Mouse (Mus musculus): ENCODE measurements around the gene Zhx3.
A peak's percentile ranks its signal among the peaks of the same experiment; 100 is the strongest.

The Zhx3 gene

GRCm38 (mm10) chr2:160760433-160761184 is 112.2 kb downstream of the Zhx3 start:
- DNase-seq (ENCODE audit: low read depth) = no peak

DNA sequence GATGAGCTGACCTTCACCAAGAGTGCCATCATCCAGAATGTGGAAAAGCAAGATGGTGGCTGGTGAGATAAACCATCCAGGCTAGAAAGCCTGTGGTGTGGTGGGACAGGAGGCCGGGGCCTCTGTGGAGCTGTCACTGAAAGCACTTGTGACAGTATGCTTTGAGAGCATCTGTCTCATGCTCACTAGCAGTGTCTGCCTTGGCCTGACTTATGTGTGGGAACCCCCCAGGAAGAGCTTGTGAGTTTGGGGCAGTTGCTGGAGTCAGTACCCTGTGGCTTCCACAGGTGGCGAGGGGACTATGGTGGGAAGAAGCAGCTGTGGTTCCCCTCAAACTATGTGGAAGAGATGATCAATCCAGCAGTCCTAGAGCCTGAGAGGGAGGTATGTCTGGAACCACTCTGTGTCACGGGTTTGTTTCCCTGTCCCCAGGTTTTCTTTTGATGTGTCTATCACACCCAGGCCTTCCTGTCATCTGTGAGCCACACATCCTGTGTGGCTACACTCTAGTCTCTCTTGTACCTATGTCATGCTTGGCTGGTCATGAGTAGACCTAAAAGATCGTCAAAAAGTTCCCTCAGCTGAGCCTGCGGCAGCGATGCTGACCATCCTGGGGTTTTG is 116.1 kb downstream of the Zhx3 start:
- DNase-seq (ENCODE audit: low read depth) = peak; percentile 21

GRCm38 (mm10) chr2:160747075-160747474 is 125.7 kb downstream of the Zhx3 start:
- DNase-seq (ENCODE audit: low read depth) = no peak

GRCm38 (mm10) chr2:160746637-160747036 is 126.2 kb downstream of the Zhx3 start:
- no peak for DNase-seq (ENCODE audit: low read depth)

- peak; percentile 73 for DNase-seq (ENCODE audit: low read depth)
These were observed 127.3 kb downstream of the Zhx3 start for GRCm38 (mm10) chr2:160745497-160745896.

GRCm38 (mm10) chr2:160744823-160745210 is 128.0 kb downstream of the Zhx3 start:
- DNase-seq (ENCODE audit: low read depth) = peak; percentile 62

DNA sequence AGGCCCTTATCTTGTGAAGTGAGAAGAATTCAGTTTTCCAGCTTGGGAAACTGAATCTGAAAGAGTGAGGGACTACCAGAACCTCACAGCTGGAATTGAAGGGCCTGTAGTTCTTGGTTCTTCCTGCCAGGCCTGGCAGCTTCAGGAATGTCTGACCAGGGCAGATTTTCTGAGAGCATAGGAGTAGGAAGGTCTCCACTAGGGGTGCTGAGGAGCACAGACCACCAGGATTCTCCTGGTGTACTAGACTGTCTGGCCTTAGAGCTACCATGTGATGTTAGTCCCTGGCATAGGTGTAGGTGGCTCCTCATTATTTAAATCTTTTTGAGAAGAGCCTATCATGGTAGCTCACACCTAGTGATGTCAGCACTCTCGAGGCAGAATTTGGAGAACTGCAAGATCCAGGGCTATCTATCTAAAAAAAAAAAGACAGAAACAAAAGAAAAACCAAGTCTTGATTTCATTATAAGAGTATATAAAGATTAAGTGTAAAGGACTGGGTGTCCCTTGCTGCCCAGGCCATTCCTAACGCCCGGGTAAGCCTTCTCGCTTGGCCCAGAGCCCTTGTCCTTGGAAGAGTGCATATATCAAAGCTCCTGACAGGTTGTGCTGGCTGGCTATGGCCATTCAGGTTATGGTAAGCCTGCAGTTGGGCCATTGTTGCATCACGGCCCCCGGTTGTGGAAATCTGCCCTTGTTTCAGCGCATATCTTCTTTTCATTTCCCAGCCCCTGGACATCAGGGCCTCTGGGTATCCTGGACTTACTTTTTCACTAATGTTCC is 128.6 kb downstream of the Zhx3 start:
- DNase-seq (ENCODE audit: low read depth) = peak; percentile 39

DNA sequence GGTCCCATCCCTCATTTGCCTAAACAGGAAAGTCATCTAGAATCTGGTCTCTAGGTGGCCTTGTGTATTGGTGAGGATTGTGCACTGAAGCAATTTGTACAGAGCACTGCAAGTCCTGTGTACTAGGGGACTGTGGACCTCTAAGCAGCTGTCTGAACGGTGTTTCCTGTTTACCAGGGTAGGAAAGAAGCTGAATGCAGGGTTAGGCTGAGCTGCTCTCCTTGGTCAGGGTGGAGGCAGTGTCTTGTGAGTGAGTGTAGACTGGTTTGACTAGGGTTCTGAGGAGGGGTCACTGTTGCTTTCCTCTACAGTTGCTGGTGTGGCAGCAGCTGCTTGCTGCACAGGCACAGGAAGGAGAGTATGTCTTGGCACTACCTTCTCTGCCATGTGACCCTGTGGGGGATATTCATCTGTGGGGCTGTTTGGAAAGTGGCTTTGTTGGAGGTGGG is 130.6 kb downstream of the Zhx3 start:
- peak; percentile 55 for DNase-seq (ENCODE audit: low read depth)

DNA sequence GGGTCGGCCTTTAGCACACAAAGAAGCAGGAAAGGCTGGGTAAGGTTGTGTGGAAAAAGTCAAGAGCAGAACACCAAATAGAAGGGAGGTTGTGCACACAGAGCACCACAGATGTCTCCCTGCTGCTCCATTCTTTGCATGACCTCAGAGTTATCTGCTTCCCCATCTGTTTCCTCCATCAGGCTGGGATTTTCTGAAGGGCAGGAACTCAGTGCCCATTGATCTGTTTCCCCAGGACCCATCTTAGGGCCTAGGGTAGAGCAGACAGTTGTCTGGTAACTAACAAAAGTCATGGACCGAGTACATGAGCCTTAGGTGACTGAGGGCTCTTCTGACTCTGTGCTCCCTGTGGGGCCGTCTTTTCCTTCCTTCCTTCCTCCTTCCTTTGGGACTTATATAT is 131.2 kb downstream of the Zhx3 start:
- DNase-seq (ENCODE audit: low read depth) = peak; percentile 91

GRCm38 (mm10) chr2:160740521-160741156 is 132.2 kb downstream of the Zhx3 start:
- no peak for DNase-seq (ENCODE audit: low read depth)

- DNase-seq (ENCODE audit: low read depth) = no peak
These were observed 133.0 kb downstream of the Zhx3 start for GRCm38 (mm10) chr2:160739647-160740356.

DNA sequence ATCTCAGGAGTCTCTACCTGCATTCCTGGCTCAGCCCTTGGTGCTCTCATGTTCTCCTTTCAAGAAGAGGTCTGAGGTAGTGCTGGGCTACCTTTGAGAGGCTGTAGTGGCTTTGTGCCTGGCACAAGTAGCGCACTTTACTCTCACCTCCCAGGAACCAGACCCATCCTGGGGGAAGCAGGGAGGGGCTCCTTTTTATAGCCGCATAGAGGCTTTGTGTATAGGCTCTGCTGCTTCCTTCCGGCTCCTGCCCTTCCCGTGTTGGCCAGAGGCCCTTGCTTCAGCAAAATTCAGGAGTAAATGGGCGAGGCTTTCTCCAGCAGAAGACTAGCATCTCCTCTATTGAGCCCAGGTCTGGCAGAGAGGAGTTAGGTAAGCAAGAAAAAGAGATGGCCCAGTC is 134.4 kb downstream of the Zhx3 start:
- no peak for DNase-seq (ENCODE audit: low read depth)

GRCm38 (mm10) chr2:160736466-160736865 is 136.3 kb downstream of the Zhx3 start:
- DNase-seq (ENCODE audit: low read depth) = no peak

DNA sequence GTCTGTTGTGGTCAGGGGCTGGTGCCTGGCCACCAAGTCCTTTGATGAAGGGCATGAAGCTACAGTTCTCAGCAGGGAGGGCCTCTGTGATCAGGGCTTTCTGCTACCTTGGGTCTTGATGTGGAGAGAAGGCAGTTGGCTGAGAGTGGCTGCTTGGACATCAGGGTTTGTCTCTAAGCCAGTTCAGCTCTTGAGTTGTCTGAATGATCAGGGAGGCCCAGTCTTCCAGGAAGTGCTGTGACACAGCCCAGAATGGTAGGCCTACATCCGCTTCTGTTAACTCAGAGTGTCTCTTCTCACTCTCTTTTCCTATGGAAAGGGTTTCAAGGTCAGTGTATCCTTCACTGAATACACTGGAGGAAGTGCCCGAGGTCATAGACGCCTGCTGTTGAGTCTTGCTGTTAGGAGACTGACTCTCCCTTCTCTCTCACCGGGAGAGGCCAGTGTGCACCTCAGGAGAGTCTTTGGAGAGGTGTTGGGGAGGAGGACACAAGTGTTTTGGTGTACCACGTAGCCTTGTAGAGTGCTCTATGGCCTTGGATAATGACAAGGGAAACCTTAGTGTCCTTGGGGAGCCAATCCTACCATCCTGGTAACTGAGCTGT is 137.0 kb downstream of the Zhx3 start:
- DNase-seq (ENCODE audit: low read depth) = no peak

- no peak for DNase-seq (ENCODE audit: low read depth)
These were observed 138.5 kb downstream of the Zhx3 start for GRCm38 (mm10) chr2:160734331-160734730.

GRCm38 (mm10) chr2:160733131-160733531 is 139.7 kb downstream of the Zhx3 start:
- no peak for DNase-seq (ENCODE audit: low read depth)

GRCm38 (mm10) chr2:160732420-160732995 is 140.3 kb downstream of the Zhx3 start:
- DNase-seq (ENCODE audit: low read depth) = peak; percentile 54

DNA sequence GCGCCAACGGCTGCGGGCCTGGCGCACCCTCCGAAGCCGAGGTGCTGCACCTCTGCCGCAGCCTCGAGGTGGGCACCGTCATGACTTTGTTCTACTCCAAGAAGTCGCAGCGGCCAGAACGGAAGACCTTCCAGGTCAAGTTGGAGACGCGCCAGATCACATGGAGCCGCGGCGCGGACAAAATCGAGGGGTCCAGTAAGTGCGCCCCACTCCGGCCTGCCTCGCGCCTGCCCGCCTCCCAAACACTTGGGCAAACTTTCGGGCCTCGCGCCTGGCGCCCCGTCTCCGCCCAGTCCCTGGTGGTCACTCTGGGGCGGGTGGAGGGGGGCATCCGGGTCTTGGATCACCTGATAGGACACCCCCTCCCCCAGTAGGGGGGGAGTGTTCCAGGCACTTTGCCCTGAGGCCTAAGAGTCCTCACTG is 140.9 kb downstream of the Zhx3 start:
- DNase-seq (ENCODE audit: low read depth) = peak; percentile 68

DNA sequence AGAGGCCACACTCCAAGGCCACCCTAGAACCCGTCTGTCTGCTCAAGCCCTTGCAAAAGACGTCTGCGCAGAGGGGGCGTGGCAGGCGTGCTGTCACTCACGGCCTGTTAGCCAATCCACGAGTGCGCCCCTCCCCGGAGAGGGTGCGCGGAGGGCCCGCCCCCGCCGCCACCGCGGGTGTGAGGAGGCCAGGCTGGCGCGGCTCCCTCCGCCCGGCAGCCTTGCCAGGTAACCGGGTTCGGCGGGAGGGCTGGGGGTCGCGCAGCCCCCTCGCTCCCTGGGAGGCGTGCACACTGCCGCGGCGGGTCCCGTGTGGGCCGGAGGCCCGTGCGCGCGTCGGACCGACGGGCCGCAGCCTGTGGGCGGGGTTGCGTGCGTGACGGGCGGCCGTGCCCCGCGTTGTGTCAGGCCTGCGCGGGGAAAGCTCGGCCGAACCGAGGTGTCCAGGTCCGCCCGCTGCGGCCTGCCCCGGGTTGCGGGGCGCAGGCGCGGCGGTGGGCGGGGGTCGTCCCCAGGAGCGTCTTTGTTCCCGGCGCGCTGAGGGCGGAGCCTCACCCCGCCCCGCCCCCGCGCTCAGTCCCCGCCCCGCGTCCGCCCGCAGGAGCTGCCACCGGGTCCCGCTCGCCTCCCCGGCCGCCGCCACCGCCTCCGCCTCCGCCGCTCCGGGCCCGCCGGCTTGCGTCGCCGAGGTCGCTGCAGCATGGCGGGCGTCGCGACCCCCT is 141.5 kb downstream of the Zhx3 start, which contains the start of gene Plcg1:
Gene Plcg1, plus strand, starts transcription at position 184 of the 722 bp plus-strand sequence.
- peak; percentile 88 for DNase-seq (ENCODE audit: low read depth)

DNA sequence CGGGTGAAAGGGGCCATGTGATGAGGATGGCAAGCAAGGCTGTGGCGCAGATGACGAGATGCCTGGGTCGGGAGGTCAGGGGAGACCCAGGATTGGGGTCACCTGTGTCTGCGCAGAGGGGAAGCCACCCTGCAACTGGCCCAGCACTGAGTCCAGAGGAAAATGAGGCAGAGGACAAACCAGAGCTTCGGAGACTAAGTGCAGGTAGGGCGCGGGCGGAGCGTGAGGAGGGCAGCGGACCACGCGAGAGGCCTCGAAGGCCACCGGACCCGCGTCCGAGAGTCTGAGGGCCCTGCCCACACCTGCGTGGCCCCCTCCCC is 142.0 kb downstream of the Zhx3 start:
- DNase-seq (ENCODE audit: low read depth) = no peak

Data from 416B (cell line).